Mouse (Mus musculus) ES-Bruce4 (cell line): ENCODE measurements at regions not wholly inside any gene's neighbourhood (a gene's known extent, or its start where the extent isn't known, plus 50 kb on each side); places are given as distances from the start of the nearest gene placed in this dataset.

ENCODE experiments used
- CTCF ChIP-seq: IDR thresholded peaks from one replicate; pipeline ENCODE4 v1.8.1; 2011; ENCODE audit warnings: low read depth, low read length
- EP300 ChIP-seq: IDR thresholded peaks from 2 replicates; pipeline ENCODE4 v1.6.1; 2011; ENCODE audit warnings: low read depth, low read length; ENCODE audit not compliant: insufficient read depth

- TF ChIP-seq CTCF (no peak), EP300 (no peak)
Measured at GRCm38 (mm10) chr12:16349310-16349709, 261.5 kb downstream of the Lpin1 start.
